Mouse (Mus musculus) C2C12 (cell line): Measurements from ENCODE around the gene Tufm. TPM values are rescaled to one million over a fixed set of nuclear protein-coding genes. Genes with fewer than 3 reads are reported as not detected.

Source experiments
- H3K27me3 ChIP-seq: one replicate; pipeline ENCODE4 v1.6.1; 2011; ENCODE audit not compliant: control insufficient read depth, insufficient read depth, insufficient read length
- H3K36me3 ChIP-seq: one replicate; pipeline ENCODE4 v1.6.1; 2011; ENCODE audit not compliant: control insufficient read depth, insufficient read depth
- H3K4me3 ChIP-seq: one replicate; pipeline ENCODE4 v1.5.1; 2011; ENCODE audit warnings: mild to moderate bottlenecking, control low read depth; ENCODE audit not compliant: poor library complexity, insufficient read depth, severe bottlenecking
- H3K79me2 ChIP-seq: one replicate; pipeline ENCODE4 v1.6.1; 2011; ENCODE audit not compliant: control insufficient read depth, insufficient read depth
- H3K79me3 ChIP-seq: one replicate; pipeline ENCODE4 v1.6.1; 2011; ENCODE audit warnings: low read depth, control low read depth
- H3ac ChIP-seq: one replicate; pipeline ENCODE3; 2011; ENCODE audit warnings: low read depth; ENCODE audit not compliant: control insufficient read depth, insufficient read length
- CEBPB ChIP-seq: IDR thresholded peaks from one replicate; pipeline ENCODE4 v1.6.1; 2011; ENCODE audit warnings: low read depth, mild to moderate bottlenecking, control low read depth, moderate library complexity
- CTCF ChIP-seq: IDR thresholded peaks from one replicate; pipeline ENCODE4 v1.5.1; 2011; ENCODE audit not compliant: control insufficient read depth, insufficient read depth, insufficient read length
- FOSL1 ChIP-seq: IDR thresholded peaks from one replicate; pipeline ENCODE4 v1.8.0; 2011; ENCODE audit warnings: mild to moderate bottlenecking, low read length; ENCODE audit not compliant: poor library complexity, insufficient read depth, severe bottlenecking
- MAX ChIP-seq: IDR thresholded peaks from one replicate; pipeline ENCODE4 v1.6.1; 2011; ENCODE audit warnings: mild to moderate bottlenecking, control low read depth
- MYOD1 ChIP-seq: IDR thresholded peaks from one replicate; pipeline ENCODE4 v1.6.1; 2011; ENCODE audit warnings: low read depth; ENCODE audit not compliant: control insufficient read depth, insufficient read length
- MYOG ChIP-seq: IDR thresholded peaks from one replicate; pipeline ENCODE4 v1.6.1; 2011; ENCODE audit not compliant: control insufficient read depth, insufficient read length; ENCODE audit errors: extremely low read depth
- USF1 ChIP-seq: IDR thresholded peaks from one replicate; pipeline ENCODE4 v1.6.1; 2011; ENCODE audit warnings: low read depth, mild to moderate bottlenecking, control low read depth, moderate library complexity
- long read RNA-seq, 2 experiments: library from polyadenylated mRNA; unstranded; transcript quantifications; one replicate each; pipeline ENCODE4 v2.0.0; 2019 to 2020
- polyA plus RNA-seq: library from polyadenylated mRNA; unstranded; fragments of >200 nt; fragmentation: generic; extraction: Trizol; gene quantifications from one replicate; pipeline ENCODE4 v1.2.1, GENCODE M21; 2012; ENCODE audit warnings: missing spikeins

Tufm gene
- polyA plus RNA-seq = 200 TPM
- long read RNA-seq, experiment 1, transcript Tufm-201 (10 exons, 1,679 nt) = major isoform, 95 of 108 reads
- long read RNA-seq, experiment 1, partial matches to known transcripts = 12 of 108 reads
- long read RNA-seq, experiment 1, other reads (novel, unspliced or antisense) = 1 of 108 reads
- long read RNA-seq, experiment 2, transcript Tufm-201 (10 exons, 1,679 nt) = major isoform, 625 of 644 reads
- long read RNA-seq, experiment 2, partial matches to known transcripts = 7 of 644 reads
- long read RNA-seq, experiment 2, other reads (novel, unspliced or antisense) = 9 of 644 reads

GRCm38 (mm10) chr7:126487052-126487483 lies at the start of gene Tufm:
TSS of gene Tufm (plus strand) at chr7:126487361.
- TF ChIP-seq USF1 (no peak), FOSL1 (no peak), MYOD1 (no peak), CEBPB (no peak), MYOG (no peak), MAX (no peak), CTCF (no peak)

GRCm38 (mm10) chr7:126440134-126440533 lies 47.0 kb upstream of the Tufm start:
- Histone ChIP-seq H3K79me3 (no peaks in the 10 kb centered on the region), H3K36me3 (peaks cover 24% of the 10 kb centered on the region), H3K27me3 (no peaks in the 10 kb centered on the region), H3ac (no peak overlapping the region), H3K79me2 (no peaks in the 10 kb centered on the region), H3K4me3 (no peak overlapping the region)
- no peak for TF ChIP-seq USF1
- no peak for TF ChIP-seq CTCF
- TF ChIP-seq CEBPB = no peak
- TF ChIP-seq MYOG = no peak
- no peak for TF ChIP-seq MAX
- TF ChIP-seq FOSL1 = no peak
- TF ChIP-seq MYOD1 = no peak

More at GRCm38 (mm10) chr7:126487052-126487483, at the start of gene Tufm:
- Histone ChIP-seq H3K27me3 (no peaks in the 10 kb centered on the region), H3K36me3 (peaks cover 19% of the 10 kb centered on the region), H3K4me3 (peak within 1 kb of the TSS; percentile 50), H3ac (peak within 1 kb of the TSS; percentile 98), H3K79me3 (peaks cover 11% of the 10 kb centered on the region), H3K79me2 (peaks cover 19% of the 10 kb centered on the region)

DNA sequence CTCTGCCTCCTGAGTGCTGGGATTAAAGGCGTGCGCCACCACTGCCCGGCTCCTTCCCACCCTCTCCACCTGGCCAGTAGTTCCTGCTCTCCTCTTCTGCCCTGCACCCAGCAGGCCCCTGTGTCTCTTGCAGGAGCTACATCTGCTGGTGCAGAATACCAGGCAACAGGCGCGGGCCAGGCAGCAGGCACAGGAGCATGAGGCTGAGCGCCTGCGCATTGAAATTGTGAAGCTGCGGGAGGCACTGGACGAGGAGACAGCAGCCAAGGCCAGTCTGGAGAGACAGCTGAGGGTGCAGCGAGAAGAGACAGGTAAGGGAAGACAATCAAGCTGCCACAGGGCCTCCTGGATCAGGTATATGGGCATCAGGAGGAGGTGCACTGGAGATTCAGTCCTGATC lies 43.2 kb upstream of the Tufm start:
- H3K27me3 ChIP-seq = no peaks in the 10 kb centered on the region
- H3K79me3 ChIP-seq = no peaks in the 10 kb centered on the region
- TF ChIP-seq USF1 (no peak), MAX (no peak), CTCF (no peak), CEBPB (no peak), FOSL1 (no peak), MYOD1 (no peak), MYOG (no peak)
- H3K4me3 ChIP-seq = no peak overlapping the region
- no peak overlapping the region for H3ac ChIP-seq
- H3K79me2 ChIP-seq = no peaks in the 10 kb centered on the region
- peaks cover 20% of the 10 kb centered on the region for H3K36me3 ChIP-seq

DNA sequence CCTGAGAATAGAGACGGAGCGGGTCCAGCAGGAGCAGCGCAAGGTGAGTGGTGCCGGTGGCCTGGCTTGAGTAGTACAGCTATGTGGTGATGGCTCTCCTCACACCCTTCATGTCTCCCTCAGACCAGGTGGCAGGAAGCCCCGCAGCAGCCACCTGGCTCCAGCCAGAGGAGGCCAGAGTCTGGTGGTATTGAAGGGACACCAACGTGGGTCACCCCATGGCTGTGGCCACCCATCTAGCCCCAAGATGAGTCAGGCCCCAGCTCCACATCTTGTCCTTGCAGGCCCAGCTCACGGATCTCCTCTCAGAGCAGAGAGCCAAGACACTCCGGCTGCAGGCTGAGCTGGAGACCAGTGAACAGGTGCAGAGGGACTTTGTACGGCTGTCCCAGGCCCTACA lies 42.6 kb upstream of the Tufm start:
- Histone ChIP-seq H3K79me2 (no peaks in the 10 kb centered on the region), H3K4me3 (no peak overlapping the region), H3K36me3 (peaks cover 20% of the 10 kb centered on the region), H3K27me3 (no peaks in the 10 kb centered on the region), H3ac (no peak overlapping the region), H3K79me3 (no peaks in the 10 kb centered on the region)
- TF ChIP-seq FOSL1 (no peak), CEBPB (no peak), MYOG (no peak), MYOD1 (no peak), MAX (no peak), USF1 (no peak), CTCF (no peak)

DNA sequence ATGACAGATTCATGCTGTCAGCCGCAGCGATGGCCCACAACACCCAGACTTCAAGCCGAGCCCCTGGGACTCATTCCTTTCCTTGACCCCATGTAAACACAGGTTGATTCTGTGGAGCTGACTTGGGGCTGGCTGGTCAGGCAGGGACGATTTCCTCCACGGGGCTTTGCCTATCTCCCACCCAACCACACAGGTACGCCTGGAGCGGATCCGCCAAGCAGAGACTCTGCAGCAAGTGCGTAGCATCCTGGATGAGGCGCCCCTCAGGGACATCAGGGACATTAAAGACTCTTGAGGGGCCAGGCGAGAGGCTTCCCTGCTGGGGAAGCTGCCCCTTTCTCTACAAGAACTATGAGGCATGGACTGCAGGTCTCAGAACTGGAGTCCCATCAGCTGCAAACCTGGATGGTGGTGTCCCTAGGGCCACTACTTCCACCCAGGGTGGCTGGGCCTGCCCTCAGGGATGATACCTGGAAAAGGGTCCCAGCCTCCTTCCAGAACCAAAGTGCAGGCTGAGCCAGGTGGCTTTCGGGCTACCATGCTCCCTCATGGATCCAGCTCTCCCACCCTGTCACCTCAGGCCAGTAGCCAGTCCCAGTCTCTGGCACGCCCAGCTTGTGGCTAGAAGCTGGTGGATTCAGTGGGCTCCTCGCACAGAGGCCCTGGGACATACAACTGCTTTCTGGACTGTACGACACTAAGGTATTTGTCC lies 41.9 kb upstream of the Tufm start:
- Histone ChIP-seq H3K27me3 (no peaks in the 10 kb centered on the region), H3ac (no peak overlapping the region), H3K4me3 (no peak overlapping the region), H3K36me3 (peaks cover 20% of the 10 kb centered on the region), H3K79me3 (no peaks in the 10 kb centered on the region), H3K79me2 (no peaks in the 10 kb centered on the region)
- TF ChIP-seq MAX (no peak), CTCF (no peak), FOSL1 (no peak), MYOG (no peak), CEBPB (no peak), MYOD1 (no peak), USF1 (no peak)
